Mouse (Mus musculus) gastrocnemius, postnatal 25 days (tissue): Measurements from ENCODE around the gene Dctn1. TPM values are rescaled to one million over a fixed set of nuclear protein-coding genes. Genes with fewer than 3 reads are reported as not detected.
A peak's percentile ranks its signal among the peaks of the same experiment; 100 is the strongest.
"Not testable (repeated sequence)": the region's sequence is repeated elsewhere in the genome, so short reads cannot be mapped to it uniquely, and the experiment has no call there.

Experiments used
- DNase-seq: peaks from one replicate; pipeline ENCODE4 v3.0.0; 2022
- total RNA-seq, 2 experiments: library from RNA; stranded (reverse); gene quantifications; 1 replicate in 1 of 2; 2 replicates in 1 of 2; pipeline ENCODE4 v1.2.3; 2021

The Dctn1 gene
- total RNA-seq, 2 experiments from 2014 or later, result 118 to 126 TPM

GRCm38 (mm10) chr6:83136291-83136880 is 29.3 kb upstream of the Dctn1 start:
- no peak for DNase-seq

GRCm38 (mm10) chr6:83136881-83137575 is 28.7 kb upstream of the Dctn1 start:
- DNase-seq, result peak; percentile 87

- DNase-seq, result peak; percentile 93
Measured at GRCm38 (mm10) chr6:83137576-83137950, 28.2 kb upstream of the Dctn1 start.

- DNase-seq, result peak; percentile 52
Measured at GRCm38 (mm10) chr6:83138056-83138455, 27.7 kb upstream of the Dctn1 start.

GRCm38 (mm10) chr6:83140044-83140443 is 25.7 kb upstream of the Dctn1 start:
- DNase-seq, result no peak

- no peak for DNase-seq
Measured at GRCm38 (mm10) chr6:83141636-83142035, 24.1 kb upstream of the Dctn1 start.

GRCm38 (mm10) chr6:83142211-83142731 is 23.4 kb upstream of the Dctn1 start:
- DNase-seq, result no peak

- no peak for DNase-seq
Measured at GRCm38 (mm10) chr6:83142886-83143285, 22.8 kb upstream of the Dctn1 start.

GRCm38 (mm10) chr6:83145209-83145608 is 20.5 kb upstream of the Dctn1 start:
- DNase-seq, result no peak

GRCm38 (mm10) chr6:83145805-83146204 is 19.9 kb upstream of the Dctn1 start:
- no peak for DNase-seq

- no peak for DNase-seq
Measured at GRCm38 (mm10) chr6:83147280-83147679, 18.4 kb upstream of the Dctn1 start.

- DNase-seq, result no peak
Measured at GRCm38 (mm10) chr6:83151721-83152120, 14.0 kb upstream of the Dctn1 start.

- DNase-seq, result no peak
Measured at GRCm38 (mm10) chr6:83153038-83153437, 12.7 kb upstream of the Dctn1 start.

GRCm38 (mm10) chr6:83153485-83153884 is 12.2 kb upstream of the Dctn1 start:
- DNase-seq, result no peak

- DNase-seq, result no peak
Measured at GRCm38 (mm10) chr6:83155552-83156238, 10.0 kb upstream of the Dctn1 start.

- no peak for DNase-seq
Measured at GRCm38 (mm10) chr6:83156259-83156684, 9.4 kb upstream of the Dctn1 start, which contains the start of the genes Wdr54 and 1700003E16Rik. Wdr54 (minus strand) TSS chr6:83156397. 1700003E16Rik (plus strand) TSS chr6:83156404.

- not testable (repeated sequence) for DNase-seq
Measured at GRCm38 (mm10) chr6:83159456-83159855, 6.3 kb upstream of the Dctn1 start.

GRCm38 (mm10) chr6:83161442-83161841 is 4.3 kb upstream of the Dctn1 start:
- no peak for DNase-seq

GRCm38 (mm10) chr6:83161921-83162641 is 3.6 kb upstream of the Dctn1 start:
- DNase-seq, result no peak

- no peak for DNase-seq
Measured at GRCm38 (mm10) chr6:83162701-83163100, 3.0 kb upstream of the Dctn1 start.

GRCm38 (mm10) chr6:83165026-83165606 is 604 bp upstream of the Dctn1 start:
- no peak for DNase-seq

GRCm38 (mm10) chr6:83166243-83166630 is 517 bp downstream of the Dctn1 start:
- DNase-seq, result no peak
